Mouse (Mus musculus) hindbrain, embryonic 10.5 days (tissue): ENCODE measurements at regions not wholly inside any gene's neighbourhood (a gene's known extent, or its start where the extent isn't known, plus 50 kb on each side); places are given as distances from the start of the nearest gene placed in this dataset.

Experiments used
- DNase-seq: peaks from one replicate; pipeline ENCODE4 v3.0.0-alpha.2; 2017; ENCODE audit warnings: low spot score
- H3K27ac ChIP-seq: fragments of 300-500 bp; sonication (generic); 2 replicates; pipeline ENCODE4 v1.5.1; 2016; ENCODE audit warnings: mild to moderate bottlenecking, moderate library complexity
- H3K27me3 ChIP-seq: fragments of 300-500 bp; sonication (generic); 2 replicates; pipeline ENCODE4 v1.6.1; 2016; ENCODE audit warnings: mild to moderate bottlenecking; ENCODE audit not compliant: poor library complexity, insufficient read depth, severe bottlenecking
- H3K36me3 ChIP-seq: fragments of 300-500 bp; sonication (generic); 2 replicates; pipeline ENCODE4 v1.6.1; 2016; ENCODE audit warnings: mild to moderate bottlenecking, moderate library complexity
- H3K4me1 ChIP-seq: fragments of 300-500 bp; sonication (generic); replicated peaks from 2 replicates; pipeline ENCODE4 v1.6.1; 2016; ENCODE audit warnings: mild to moderate bottlenecking
- H3K4me3 ChIP-seq: fragments of 300-500 bp; sonication (generic); 2 replicates; pipeline ENCODE4 v1.5.1; 2016; ENCODE audit warnings: mild to moderate bottlenecking, moderate library complexity
- H3K9me3 ChIP-seq: fragments of 300-500 bp; sonication (generic); 2 replicates; pipeline ENCODE4 v1.6.1; 2016; ENCODE audit warnings: mild to moderate bottlenecking, moderate library complexity
- WGBS: fragments of 180-500 bp; shearing (Covaris S2); methylation state at CpG from one replicate; pipeline ENCODE4 v1.1.7; 2016; 5-methylcytosine and 5-hydroxymethylcytosine counted together

GRCm38 (mm10) chr3:14952169-14952729, 66.2 kb downstream of the Car2 start:
- H3K9me3 ChIP-seq = no peaks in the 10 kb centered on the region
- H3K27me3 ChIP-seq = no peaks in the 10 kb centered on the region
- H3K36me3 ChIP-seq = no peaks in the 10 kb centered on the region
- no peaks in the 10 kb centered on the region for H3K4me1 ChIP-seq
- H3K27ac ChIP-seq = no peak overlapping the region
- 75% methylated on average over 3 of the region's 3 CpGs for WGBS
- H3K4me3 ChIP-seq = no peak overlapping the region
- DNase-seq = no peak

GRCm38 (mm10) chr3:14952951-14953350, 66.9 kb downstream of the Car2 start:
- Histone ChIP-seq H3K4me1 (no peaks in the 10 kb centered on the region), H3K4me3 (no peak overlapping the region), H3K27me3 (no peaks in the 10 kb centered on the region), H3K36me3 (no peaks in the 10 kb centered on the region), H3K27ac (no peak overlapping the region), H3K9me3 (no peaks in the 10 kb centered on the region)
- WGBS = 63% methylated on average over 3 of the region's 3 CpGs
- no peak for DNase-seq

GRCm38 (mm10) chr3:14957481-14957880, 71.4 kb downstream of the Car2 start:
- WGBS = 95% methylated on average over 1 of the region's 1 CpGs
- no peak overlapping the region for H3K4me3 ChIP-seq
- no peak overlapping the region for H3K27ac ChIP-seq
- no peaks in the 10 kb centered on the region for H3K9me3 ChIP-seq
- H3K36me3 ChIP-seq = no peaks in the 10 kb centered on the region
- peaks cover 7% of the 10 kb centered on the region for H3K4me1 ChIP-seq
- DNase-seq = no peak
- H3K27me3 ChIP-seq = no peaks in the 10 kb centered on the region

GRCm38 (mm10) chr3:14958277-14958676, 72.2 kb downstream of the Car2 start:
- WGBS = 87% methylated on average over 1 of the region's 1 CpGs
- Histone ChIP-seq H3K27me3 (no peaks in the 10 kb centered on the region), H3K4me3 (no peak overlapping the region), H3K27ac (no peak overlapping the region), H3K4me1 (peaks cover 7% of the 10 kb centered on the region), H3K9me3 (no peaks in the 10 kb centered on the region), H3K36me3 (no peaks in the 10 kb centered on the region)
- no peak for DNase-seq

- WGBS = 0% methylated on average over 1 of the region's 1 CpGs
- no peak overlapping the region for H3K27ac ChIP-seq
- H3K9me3 ChIP-seq = no peaks in the 10 kb centered on the region
- DNase-seq = peak; percentile 13
- peaks cover 7% of the 10 kb centered on the region for H3K4me1 ChIP-seq
- H3K4me3 ChIP-seq = no peak overlapping the region
- H3K36me3 ChIP-seq = no peaks in the 10 kb centered on the region
- H3K27me3 ChIP-seq = no peaks in the 10 kb centered on the region
These were observed 73.5 kb downstream of the Car2 start for GRCm38 (mm10) chr3:14959586-14959985.

- 79% methylated on average over 5 of the region's 5 CpGs for WGBS
- no peak overlapping the region for H3K27ac ChIP-seq
- no peak for DNase-seq
These were observed 78.7 kb downstream of the Car2 start for GRCm38 (mm10) chr3:14964795-14965194.

GRCm38 (mm10) chr3:14965438-14966044, 79.5 kb downstream of the Car2 start:
- Histone ChIP-seq H3K27me3 (no peaks in the 10 kb centered on the region), H3K36me3 (no peaks in the 10 kb centered on the region), H3K4me1 (no peaks in the 10 kb centered on the region), H3K9me3 (no peaks in the 10 kb centered on the region), H3K4me3 (no peak overlapping the region), H3K27ac (no peak overlapping the region)
- 82% methylated on average over 5 of the region's 5 CpGs for WGBS
- DNase-seq = no peak

More at GRCm38 (mm10) chr3:14964795-14965194, 78.7 kb downstream of the Car2 start:
- Histone ChIP-seq H3K4me1 (peaks cover under 1% of the 10 kb centered on the region), H3K9me3 (no peaks in the 10 kb centered on the region), H3K27me3 (no peaks in the 10 kb centered on the region), H3K36me3 (no peaks in the 10 kb centered on the region), H3K4me3 (no peak overlapping the region)

GRCm38 (mm10) chr3:14967235-14967634, 81.2 kb downstream of the Car2 start:
- no peak for DNase-seq
- Histone ChIP-seq H3K36me3 (no peaks in the 10 kb centered on the region), H3K9me3 (no peaks in the 10 kb centered on the region), H3K27me3 (no peaks in the 10 kb centered on the region), H3K4me3 (no peak overlapping the region), H3K4me1 (no peaks in the 10 kb centered on the region), H3K27ac (no peak overlapping the region)
- WGBS = 94% methylated on average over 5 of the region's 5 CpGs

- Histone ChIP-seq H3K27ac (no peak overlapping the region), H3K4me1 (no peaks in the 10 kb centered on the region), H3K27me3 (no peaks in the 10 kb centered on the region), H3K4me3 (no peak overlapping the region), H3K9me3 (no peaks in the 10 kb centered on the region), H3K36me3 (no peaks in the 10 kb centered on the region)
- 83% methylated on average over 1 of the region's 1 CpGs for WGBS
- DNase-seq = no peak
These were observed 82.3 kb downstream of the Car2 start for GRCm38 (mm10) chr3:14968345-14968744.

- Histone ChIP-seq H3K27me3 (no peaks in the 10 kb centered on the region), H3K36me3 (no peaks in the 10 kb centered on the region), H3K9me3 (no peaks in the 10 kb centered on the region), H3K27ac (no peak overlapping the region), H3K4me1 (no peaks in the 10 kb centered on the region), H3K4me3 (no peak overlapping the region)
- no peak for DNase-seq
- WGBS = 89% methylated on average over 6 of the region's 6 CpGs
These were observed 83.6 kb downstream of the Car2 start for GRCm38 (mm10) chr3:14969698-14970097.

GRCm38 (mm10) chr3:14971647-14972046, 85.6 kb downstream of the Car2 start:
- WGBS = 85% methylated on average over 2 of the region's 2 CpGs
- no peaks in the 10 kb centered on the region for H3K9me3 ChIP-seq
- no peak for DNase-seq
- no peaks in the 10 kb centered on the region for H3K4me1 ChIP-seq
- no peak overlapping the region for H3K27ac ChIP-seq
- no peaks in the 10 kb centered on the region for H3K36me3 ChIP-seq
- no peak overlapping the region for H3K4me3 ChIP-seq
- no peaks in the 10 kb centered on the region for H3K27me3 ChIP-seq

GRCm38 (mm10) chr3:14974758-14975157, 88.7 kb downstream of the Car2 start:
- DNase-seq = no peak
- H3K27me3 ChIP-seq = no peaks in the 10 kb centered on the region
- no peaks in the 10 kb centered on the region for H3K4me1 ChIP-seq
- H3K27ac ChIP-seq = no peak overlapping the region
- WGBS = 93% methylated on average over 2 of the region's 2 CpGs
- H3K4me3 ChIP-seq = no peak overlapping the region
- H3K36me3 ChIP-seq = no peaks in the 10 kb centered on the region
- no peaks in the 10 kb centered on the region for H3K9me3 ChIP-seq

- 93% methylated on average over 2 of the region's 2 CpGs for WGBS
- no peaks in the 10 kb centered on the region for H3K27me3 ChIP-seq
- no peak overlapping the region for H3K4me3 ChIP-seq
- H3K36me3 ChIP-seq = no peaks in the 10 kb centered on the region
- H3K4me1 ChIP-seq = no peaks in the 10 kb centered on the region
- H3K9me3 ChIP-seq = no peaks in the 10 kb centered on the region
- no peak for DNase-seq
- no peak overlapping the region for H3K27ac ChIP-seq
These were observed 89.1 kb downstream of the Car2 start for GRCm38 (mm10) chr3:14975203-14975602.
